Mouse (Mus musculus): Measurements from ENCODE around the gene Noc2l. TPM values are rescaled to one million over a fixed set of nuclear protein-coding genes. Genes with fewer than 3 reads are reported as not detected.

Noc2l gene
- polyA plus RNA-seq, 1 experiment = 2.9 TPM

- Histone ChIP-seq H3K9me3 (ENCODE audit: control insufficient read depth, low read length) (no peaks in the 10 kb centered on the region), H3K36me3 (ENCODE audit: control insufficient read depth) (peaks cover 36% of the 10 kb centered on the region), H3K4me1 (ENCODE audit: control insufficient read depth) (peaks cover 54% of the 10 kb centered on the region), H3K4me3 (replicated peaks) (peak overlapping the region; percentile 86), H3K27me3 (ENCODE audit: control insufficient read depth) (peaks cover 17% of the 10 kb centered on the region)
- TF ChIP-seq TAL1 (IDR thresholded peaks at IDR 0.05; ENCODE audit: low read length) (no peak), GATA1 (IDR thresholded peaks at IDR 0.05; ENCODE audit: low read length) (peak; percentile 38; the same call in 1 of the 2 replicates)
Observed at GRCm38 (mm10) chr4:156254361-156255077, 18.7 kb downstream of the Noc2l start.

DNA sequence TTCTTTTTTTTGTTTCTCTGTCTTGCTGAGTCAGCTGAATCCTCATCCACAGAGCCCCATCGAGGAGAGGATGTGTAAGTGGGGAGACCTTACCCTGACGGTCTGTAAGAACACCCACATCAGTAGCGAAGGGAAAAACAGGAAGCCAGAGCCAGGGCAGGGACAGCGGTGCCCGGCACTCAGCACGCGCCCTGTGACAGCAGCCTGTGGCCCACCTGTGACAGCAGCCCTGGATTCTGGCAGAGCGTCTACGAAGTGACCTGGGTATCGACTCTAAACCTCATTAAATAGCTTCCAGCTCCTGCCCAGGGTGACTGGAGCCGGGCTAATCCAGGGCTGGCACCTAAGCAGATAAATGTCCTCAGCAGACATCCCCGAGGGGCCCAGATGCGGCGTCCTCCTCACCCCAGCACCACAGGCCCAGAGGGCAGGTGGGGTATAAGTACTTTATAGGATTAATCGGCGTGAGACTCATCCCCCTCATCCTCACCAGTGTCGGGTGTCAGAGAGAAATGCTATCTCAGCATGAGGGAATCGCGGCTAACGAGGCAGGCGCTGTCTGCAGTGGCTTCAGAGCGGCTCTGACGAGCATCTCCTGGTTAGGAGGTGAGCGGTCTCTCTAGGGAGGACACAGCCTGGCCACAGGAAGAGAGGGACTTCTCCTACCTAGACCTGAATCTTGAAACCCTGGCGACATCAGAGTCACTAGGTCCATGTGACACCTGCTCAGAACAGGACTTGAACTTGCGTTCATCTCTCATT lies 19.4 kb downstream of the Noc2l start, which contains the start of gene Samd11:
TSS of gene Samd11 (minus strand) at position 580 of the 762 bp plus-strand sequence.
- H3K4me1 ChIP-seq (ENCODE audit: control insufficient read depth) = peaks cover 47% of the 10 kb centered on the region
- H3K36me3 ChIP-seq (ENCODE audit: control insufficient read depth) = peaks cover 29% of the 10 kb centered on the region
- peaks cover 17% of the 10 kb centered on the region for H3K27me3 ChIP-seq (ENCODE audit: control insufficient read depth)
- no peaks in the 10 kb centered on the region for H3K9me3 ChIP-seq (ENCODE audit: control insufficient read depth, low read length)
- peak within 1 kb of the TSS; percentile 86 for H3K4me3 ChIP-seq (replicated peaks)
- TF ChIP-seq GATA1 (IDR thresholded peaks at IDR 0.05; ENCODE audit: low read length) (no peak), TAL1 (IDR thresholded peaks at IDR 0.05; ENCODE audit: low read length) (no peak)

Other genes starting within 250 kb of the Noc2l start
- gene B3galt6, start 243.4 kb upstream of the Noc2l start, polyA plus RNA-seq (2012) = 0.11 and 0.22 TPM in 2 replicates
- 3.2 and 4.3 TPM in 2 replicates for gene Sdf4, start 243.1 kb upstream of the Noc2l start, polyA plus RNA-seq (2012)
- 0.11 and 0.24 TPM in 2 replicates for gene Tnfrsf4, start 222.2 kb upstream of the Noc2l start, polyA plus RNA-seq (2012)
- gene Tnfrsf18, start 209.8 kb upstream of the Noc2l start, polyA plus RNA-seq (2012) = not detected in 2 replicates
- not detected in 2 replicates for gene Ttll10, start 176.6 kb upstream of the Noc2l start, polyA plus RNA-seq (2012)
- gene 9430015G10Rik, start 126.0 kb upstream of the Noc2l start, polyA plus RNA-seq (2012) = 0.90 and 0.96 TPM in 2 replicates
- 0.10 TPM in 2 replicates for gene Rnf223, start 105.5 kb upstream of the Noc2l start, polyA plus RNA-seq (2012)
- 0.45 and 0.51 TPM in 2 replicates for gene Agrn, start 38.5 kb upstream of the Noc2l start, polyA plus RNA-seq (2012)
- 0.75 and 0.80 TPM in 2 replicates for gene Isg15, start 35.2 kb upstream of the Noc2l start, polyA plus RNA-seq (2012)
- 0.13 and 0.15 TPM in 2 replicates for gene AW011738, start 32.7 kb upstream of the Noc2l start, polyA plus RNA-seq (2012)
- not detected in 2 replicates for gene Perm1, start 20.1 kb upstream of the Noc2l start, polyA plus RNA-seq (2012)
- gene Plekhn1, start 1.2 kb upstream of the Noc2l start, polyA plus RNA-seq (2012) = 1.5 and 2.4 TPM in 2 replicates
- gene Samd11, start 19.6 kb downstream of the Noc2l start, polyA plus RNA-seq (2012) = 72.2 and 81.7 TPM in 2 replicates
- not detected in 2 replicates for gene Vmn2r-ps159, start 95.1 kb downstream of the Noc2l start, polyA plus RNA-seq (2012)